Mouse (Mus musculus): Measurements from ENCODE around the gene Hoxb1. TPM values are rescaled to one million over a fixed set of nuclear protein-coding genes. Genes with fewer than 3 reads are reported as not detected.

Gene Hoxb1
- polyA plus RNA-seq, 1 experiment from 2014 or later, result not detected

GRCm38 (mm10) chr11:96407191-96408072, 41.9 kb downstream of the Hoxb1 start:
- WGBS, result 9% methylated on average over 36 of the region's 36 CpGs
- Histone ChIP-seq H3K27me3 (peaks cover 29% of the 10 kb centered on the region), H3K27ac (replicated peaks) (no peak overlapping the region), H3K4me3 (replicated peaks) (peak overlapping the region; percentile 19), H3K36me3 (no peaks in the 10 kb centered on the region), H3K4me2 (replicated peaks) (peak overlapping the region; percentile 41), H3K9me3 (replicated peaks) (no peaks in the 10 kb centered on the region), H3K4me1 (peaks cover 30% of the 10 kb centered on the region), H3K9ac (0 out of 2 replicates have a peak overlapping the region, but pooled peaks have one; percentile 16)
- 0 out of 2 replicates have a peak, but pooled peaks have one; percentile 49 for ATAC-seq (ENCODE audit: insufficient number of reproducible peaks, low FRiP score, low TSS enrichment, low read depth)

- peaks cover 27% of the 10 kb centered on the region for H3K27me3 ChIP-seq
- ATAC-seq (ENCODE audit: insufficient number of reproducible peaks, low FRiP score, low TSS enrichment, low read depth), result no peak
- peaks cover 37% of the 10 kb centered on the region for H3K4me1 ChIP-seq
- H3K36me3 ChIP-seq, result no peaks in the 10 kb centered on the region
- H3K4me3 ChIP-seq (replicated peaks), result no peak overlapping the region
- H3K27ac ChIP-seq (replicated peaks), result no peak overlapping the region
- peak overlapping the region; percentile 41; the same call in 1 of the 2 replicates for H3K4me2 ChIP-seq (replicated peaks)
- WGBS, result 32% methylated on average over 14 of the region's 14 CpGs
- H3K9me3 ChIP-seq (replicated peaks), result no peaks in the 10 kb centered on the region
- no peak overlapping the region for H3K9ac ChIP-seq
Measured at GRCm38 (mm10) chr11:96408234-96409010, 42.9 kb downstream of the Hoxb1 start.

DNA sequence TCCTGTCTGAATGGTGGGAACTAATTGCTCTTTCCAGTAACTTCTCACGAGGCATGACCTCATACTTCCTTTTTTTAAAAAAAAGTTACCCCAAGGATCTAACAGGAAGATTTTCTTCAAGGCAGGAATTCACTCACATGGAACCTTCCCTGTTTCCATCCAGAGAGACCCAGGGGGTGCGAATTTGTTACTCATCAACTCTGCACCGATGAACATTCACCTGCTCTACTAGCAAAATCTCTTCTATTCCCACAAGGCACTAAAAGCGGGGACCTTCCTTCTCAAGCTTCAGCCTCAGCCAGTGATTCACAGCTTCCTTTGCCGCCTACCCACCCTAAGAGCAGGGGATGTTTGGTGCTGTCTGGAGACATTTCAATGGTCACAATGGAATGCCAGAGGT, 45.5 kb downstream of the Hoxb1 start:
- Histone ChIP-seq H3K4me1 (peaks cover 32% of the 10 kb centered on the region), H3K9ac (no peak overlapping the region), H3K27me3 (peaks cover 34% of the 10 kb centered on the region), H3K36me3 (no peaks in the 10 kb centered on the region), H3K27ac (replicated peaks) (no peak overlapping the region), H3K4me3 (replicated peaks) (no peak overlapping the region), H3K4me2 (replicated peaks) (no peak overlapping the region), H3K9me3 (replicated peaks) (no peaks in the 10 kb centered on the region)
- no peak for ATAC-seq (ENCODE audit: insufficient number of reproducible peaks, low FRiP score, low TSS enrichment, low read depth)
- 77% methylated on average over 5 of the region's 5 CpGs for WGBS

DNA sequence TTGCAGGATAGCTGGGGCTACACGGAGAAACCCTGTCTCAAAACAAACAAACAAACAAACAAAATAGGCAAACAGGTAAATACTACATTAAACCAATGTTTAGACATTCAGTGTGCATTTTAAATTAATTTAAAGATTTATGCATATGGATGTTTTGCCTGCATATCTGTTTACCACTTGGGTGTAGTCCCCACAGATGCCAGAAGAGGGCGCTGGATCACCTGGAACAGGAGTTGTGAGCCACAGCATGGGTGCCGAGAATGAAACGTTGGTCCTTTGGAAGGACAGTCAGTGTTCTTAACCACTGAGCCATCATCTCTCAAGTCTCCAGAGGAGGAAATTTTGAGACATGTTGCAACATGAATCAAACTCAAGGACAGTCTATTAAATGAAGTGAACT, 46.4 kb downstream of the Hoxb1 start:
- 68% methylated on average over 4 of the region's 4 CpGs for WGBS

DNA sequence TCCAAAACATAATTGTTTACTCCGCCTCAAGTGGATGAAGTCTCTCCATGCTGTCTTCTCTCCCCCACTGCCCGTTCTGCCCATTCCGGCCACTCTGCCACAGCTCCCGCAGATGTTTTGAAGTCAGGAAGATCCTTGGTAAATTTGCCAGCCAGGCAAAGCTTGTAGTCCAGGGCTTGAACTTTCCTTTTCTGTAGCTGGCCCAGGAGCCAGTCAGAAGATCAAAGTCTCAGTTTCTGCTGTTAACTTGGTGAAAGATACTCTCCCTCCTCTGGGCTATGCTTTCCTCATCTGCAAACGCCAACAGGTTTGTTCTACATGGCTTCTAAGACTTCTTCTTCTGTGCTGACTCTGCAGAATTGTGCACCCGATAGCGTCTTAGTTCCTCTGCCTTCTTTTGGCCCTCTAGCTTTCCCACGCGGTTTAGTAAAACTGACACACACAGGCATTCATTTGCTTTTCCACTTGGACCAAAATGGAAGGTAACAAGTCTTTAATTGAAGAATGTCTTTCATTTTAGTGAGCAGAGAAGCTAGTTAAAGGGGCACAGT, 47.5 kb downstream of the Hoxb1 start:
- 55% methylated on average over 9 of the region's 9 CpGs for WGBS
- no peaks in the 10 kb centered on the region for H3K36me3 ChIP-seq
- peak overlapping the region; percentile 26 for H3K4me2 ChIP-seq (replicated peaks)
- no peaks in the 10 kb centered on the region for H3K9me3 ChIP-seq (replicated peaks)
- no peak overlapping the region for H3K4me3 ChIP-seq (replicated peaks)
- H3K27me3 ChIP-seq, result peaks cover 28% of the 10 kb centered on the region
- ATAC-seq (ENCODE audit: insufficient number of reproducible peaks, low FRiP score, low TSS enrichment, low read depth), result no peak
- H3K9ac ChIP-seq, result no peak overlapping the region
- H3K4me1 ChIP-seq, result peaks cover 24% of the 10 kb centered on the region
- peak overlapping the region; percentile 52 for H3K27ac ChIP-seq (replicated peaks)

More for the DNA sequence above, 46.4 kb downstream of the Hoxb1 start:
- Histone ChIP-seq H3K9ac (no peak overlapping the region), H3K9me3 (replicated peaks) (no peaks in the 10 kb centered on the region), H3K27me3 (peaks cover 29% of the 10 kb centered on the region), H3K4me3 (replicated peaks) (no peak overlapping the region), H3K27ac (replicated peaks) (no peak overlapping the region), H3K4me2 (replicated peaks) (no peak overlapping the region), H3K4me1 (peaks cover 32% of the 10 kb centered on the region), H3K36me3 (no peaks in the 10 kb centered on the region)
- ATAC-seq (ENCODE audit: insufficient number of reproducible peaks, low FRiP score, low TSS enrichment, low read depth), result no peak

- peaks cover 26% of the 10 kb centered on the region for H3K27me3 ChIP-seq
- WGBS, result 17% methylated on average over 8 of the region's 8 CpGs
- H3K36me3 ChIP-seq, result no peaks in the 10 kb centered on the region
- H3K27ac ChIP-seq (replicated peaks), result peak overlapping the region; percentile 52
- peaks cover 21% of the 10 kb centered on the region for H3K4me1 ChIP-seq
- H3K9me3 ChIP-seq (replicated peaks), result no peaks in the 10 kb centered on the region
- peak; percentile 85 for ATAC-seq (ENCODE audit: insufficient number of reproducible peaks, low FRiP score, low TSS enrichment, low read depth)
- H3K4me2 ChIP-seq (replicated peaks), result peak overlapping the region; percentile 26
- no peak overlapping the region for H3K9ac ChIP-seq
- H3K4me3 ChIP-seq (replicated peaks), result no peak overlapping the region
Measured at GRCm38 (mm10) chr11:96413527-96413926, 48.0 kb downstream of the Hoxb1 start.

GRCm38 (mm10) chr11:96414002-96414401, 48.5 kb downstream of the Hoxb1 start:
- H3K27me3 ChIP-seq, result peaks cover 21% of the 10 kb centered on the region
- peaks cover 16% of the 10 kb centered on the region for H3K4me1 ChIP-seq
- H3K36me3 ChIP-seq, result no peaks in the 10 kb centered on the region
- 0 out of 2 replicates have a peak overlapping the region, but pooled peaks have one; percentile 39 for H3K27ac ChIP-seq (replicated peaks)
- H3K4me3 ChIP-seq (replicated peaks), result no peak overlapping the region
- WGBS, result 18% methylated on average over 2 of the region's 2 CpGs
- ATAC-seq (ENCODE audit: insufficient number of reproducible peaks, low FRiP score, low TSS enrichment, low read depth), result peak; percentile 62
- no peak overlapping the region for H3K9ac ChIP-seq
- H3K9me3 ChIP-seq (replicated peaks), result no peaks in the 10 kb centered on the region
- peak overlapping the region; percentile 26; the same call in 1 of the 2 replicates for H3K4me2 ChIP-seq (replicated peaks)

MicroRNA genes within 50 kb of the gene (microRNA counts, 519-probe panel; counts per million panel counts)
- microRNA mmu-miR-10a, result 2,146 counts per million, percentile 46 among the panel's probes with 10 or more counts

Small RNAs within 50 kb of the gene (microRNA-seq; reads per million reads assigned to microRNA genes)
- 599 reads per million, percentile 73 among the genes with 10 or more reads in this experiment for gene Mir10a (ENCODE audit: borderline number of aligned reads)

Other genes with a start within 250 kb of the Hoxb1 start
- gene Ttll6, start 232.0 kb upstream of the Hoxb1 start, polyA plus RNA-seq (2015; fragmentation: Nextera tagmentation; extraction: Ambion mirVana), result 1.1 and 2.4 TPM in 2 replicates
- gene Hoxb13, start 171.4 kb upstream of the Hoxb1 start, polyA plus RNA-seq (2015; fragmentation: Nextera tagmentation; extraction: Ambion mirVana), result not detected in 2 replicates
- gene Hoxb9, start 94.3 kb upstream of the Hoxb1 start, polyA plus RNA-seq (2015; fragmentation: Nextera tagmentation; extraction: Ambion mirVana), result 0.07 TPM in 1 of 2 replicates, not detected in the other
- not detected in 2 replicates for gene Hoxb8, start 83.8 kb upstream of the Hoxb1 start, polyA plus RNA-seq (2015; fragmentation: Nextera tagmentation; extraction: Ambion mirVana)
- gene Hoxb7, start 79.1 kb upstream of the Hoxb1 start, polyA plus RNA-seq (2015; fragmentation: Nextera tagmentation; extraction: Ambion mirVana), result not detected in 2 replicates
- gene Hoxb6, start 73.3 kb upstream of the Hoxb1 start, polyA plus RNA-seq (2015; fragmentation: Nextera tagmentation; extraction: Ambion mirVana), result not detected in 2 replicates
- not detected in 2 replicates for gene Hoxb5, start 62.4 kb upstream of the Hoxb1 start, polyA plus RNA-seq (2015; fragmentation: Nextera tagmentation; extraction: Ambion mirVana)
- gene Hoxb4, start 47.5 kb upstream of the Hoxb1 start, polyA plus RNA-seq (2015; fragmentation: Nextera tagmentation; extraction: Ambion mirVana), result 0.11 TPM in 1 of 2 replicates, not detected in the other
- gene Hoxb3, start 42.4 kb upstream of the Hoxb1 start, polyA plus RNA-seq (2015; fragmentation: Nextera tagmentation; extraction: Ambion mirVana), result 0.07 TPM in 1 of 2 replicates, not detected in the other
- 1.1 and 1.4 TPM in 2 replicates for gene Hoxb2, start 15.2 kb upstream of the Hoxb1 start, polyA plus RNA-seq (2015; fragmentation: Nextera tagmentation; extraction: Ambion mirVana)
- 2.0 and 2.3 TPM in 2 replicates for gene Skap1, start 98.8 kb downstream of the Hoxb1 start, polyA plus RNA-seq (2015; fragmentation: Nextera tagmentation; extraction: Ambion mirVana)

All from embryonic facial prominence, embryonic 15.5 days (tissue).